Mouse (Mus musculus): ENCODE data around the gene Rbms3.

Rbms3 gene

DNA sequence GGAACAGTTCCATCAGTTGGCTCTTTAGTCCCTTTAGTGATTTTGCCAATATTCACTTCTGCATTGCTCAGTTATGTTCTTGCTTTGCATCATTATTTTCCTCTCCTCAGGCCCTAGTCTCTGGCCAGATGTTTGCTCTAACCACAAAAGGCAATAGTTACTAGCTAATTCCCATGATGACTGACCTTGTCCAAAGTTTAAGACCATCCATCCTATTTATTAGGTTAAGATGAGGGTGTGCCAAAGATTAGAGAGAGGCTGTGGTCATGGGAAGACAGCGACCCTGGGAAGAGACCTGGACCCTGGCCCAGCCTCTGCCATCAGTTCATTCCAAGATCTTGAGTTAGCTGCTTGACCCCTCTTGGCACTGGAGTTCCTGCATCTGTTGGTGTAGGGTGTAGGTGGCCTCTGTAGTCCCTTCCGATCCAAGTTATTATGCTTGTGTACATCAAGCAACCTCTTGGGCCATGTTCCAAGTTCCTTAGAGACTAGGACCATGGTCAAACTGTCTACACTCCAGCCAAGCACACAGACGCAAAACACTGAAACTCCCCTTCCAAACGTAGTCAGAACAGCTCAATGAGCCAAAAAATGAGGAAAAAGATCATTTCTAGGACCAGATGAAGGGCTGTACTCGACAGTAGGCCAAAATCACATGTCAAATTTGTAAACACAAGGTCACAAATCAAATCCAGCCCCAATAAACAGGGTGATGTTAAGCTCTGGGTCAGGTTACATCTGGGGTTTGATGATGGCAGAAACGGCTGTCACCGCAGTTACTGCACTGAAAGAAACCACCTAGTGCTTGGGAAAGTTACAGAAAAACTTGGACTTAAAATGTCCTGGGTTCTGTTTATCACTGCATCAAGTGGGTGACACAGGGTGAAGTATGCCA, 782.2 kb downstream of the Rbms3 start:
- no peak for DNase-seq (ENCODE audit: low spot score in 2 of 2)

DNA sequence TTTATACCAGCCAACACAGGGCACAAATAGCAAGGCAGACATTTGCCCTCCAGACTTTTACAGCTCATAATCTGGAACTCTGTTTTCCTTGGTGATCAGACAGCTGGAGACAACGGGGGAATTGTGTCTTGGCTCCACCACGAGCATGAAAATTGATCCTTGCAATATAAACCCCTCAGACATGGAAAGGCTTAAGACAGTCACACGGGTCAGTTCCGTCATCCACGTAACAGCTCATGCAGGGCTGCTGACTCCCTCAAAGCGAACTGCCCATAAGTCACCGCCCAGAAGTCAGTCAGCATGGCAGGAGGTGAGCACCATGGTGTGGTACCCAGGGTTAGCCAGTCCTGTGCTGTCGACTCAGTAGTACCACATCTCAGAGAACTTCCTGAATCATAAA, 794.8 kb downstream of the Rbms3 start:
- DNase-seq (ENCODE audit: low spot score in 2 of 2): no peak

DNA sequence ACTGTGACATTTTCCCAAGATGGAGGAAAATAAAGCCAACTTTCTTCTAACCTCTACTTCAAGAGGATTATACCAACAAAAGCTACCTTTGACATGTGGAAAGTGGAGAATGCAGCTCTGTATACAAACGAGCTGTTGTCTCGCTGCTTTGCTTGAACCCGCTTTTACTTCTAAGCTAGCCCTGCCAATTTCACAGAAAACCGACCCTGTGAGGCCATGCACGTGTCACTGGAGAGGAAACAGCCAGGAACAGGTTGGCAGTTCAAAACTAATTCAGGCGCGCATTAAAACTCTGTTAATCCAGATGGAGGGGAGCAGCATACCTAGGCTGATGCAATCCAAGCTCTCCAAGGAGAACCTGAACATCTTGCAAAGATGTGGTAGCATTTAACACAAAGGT, 796.0 kb downstream of the Rbms3 start:
- DNase-seq (ENCODE audit: low spot score in 2 of 2): no peak

DNA sequence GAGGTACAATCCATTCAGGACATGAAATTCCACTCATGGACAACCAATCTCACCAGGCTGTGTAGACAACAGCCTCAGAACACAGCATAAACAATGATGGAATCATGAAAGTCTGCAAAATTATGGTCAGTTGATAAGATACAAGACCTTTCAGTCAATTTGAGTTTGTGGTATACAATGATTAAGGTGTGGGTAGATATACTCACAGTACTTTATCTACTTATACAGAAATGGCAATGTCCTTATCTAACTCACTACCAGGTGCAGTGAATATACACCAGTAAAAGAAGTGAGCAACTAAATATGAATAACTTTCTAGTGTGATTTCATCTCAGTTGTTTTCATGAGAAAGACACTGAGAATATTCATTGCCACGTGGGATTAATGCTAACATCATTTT, 796.9 kb downstream of the Rbms3 start:
- no peak for DNase-seq (ENCODE audit: low spot score in 2 of 2)

DNA sequence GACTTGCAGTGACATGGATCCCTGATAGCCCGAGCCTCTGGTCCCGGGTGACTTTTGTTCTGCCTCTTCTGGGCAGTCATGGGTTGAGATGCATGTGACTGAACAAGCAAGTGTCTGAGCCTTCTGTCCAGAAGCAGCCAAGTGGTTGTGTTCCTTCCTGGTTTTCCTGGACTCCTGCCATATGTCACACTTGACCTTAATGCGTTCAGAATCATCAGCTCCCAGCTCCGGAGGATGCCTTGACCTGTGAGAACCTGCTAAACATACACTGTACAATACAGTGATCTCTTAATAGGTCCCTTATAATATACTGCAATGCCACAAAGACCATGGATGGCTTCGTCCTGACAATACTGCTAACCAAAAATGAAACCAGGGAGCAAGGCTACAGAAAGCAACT, 798.3 kb downstream of the Rbms3 start:
- DNase-seq (ENCODE audit: low spot score in 2 of 2): no peak

DNA sequence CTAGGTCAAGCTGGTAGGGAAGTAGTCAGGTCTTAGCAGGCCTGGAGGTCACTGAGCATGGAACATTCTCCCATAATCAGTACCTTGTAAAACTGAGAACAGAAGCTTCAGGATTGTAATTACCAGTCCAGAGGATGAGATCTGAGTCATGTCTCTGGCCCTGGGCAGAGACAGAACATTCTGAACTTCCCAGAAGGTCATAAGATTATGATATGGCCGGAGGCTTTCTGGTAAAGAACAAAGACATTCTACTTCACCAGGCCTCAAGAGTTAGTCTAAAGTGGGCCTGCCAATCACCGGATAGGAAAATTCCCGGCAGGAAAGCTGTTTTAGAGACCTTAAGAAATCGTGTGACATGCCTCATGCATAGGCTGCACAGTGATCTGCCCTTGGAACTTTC, 799.8 kb downstream of the Rbms3 start:
- no peak for DNase-seq (ENCODE audit: low spot score in 2 of 2)

DNA sequence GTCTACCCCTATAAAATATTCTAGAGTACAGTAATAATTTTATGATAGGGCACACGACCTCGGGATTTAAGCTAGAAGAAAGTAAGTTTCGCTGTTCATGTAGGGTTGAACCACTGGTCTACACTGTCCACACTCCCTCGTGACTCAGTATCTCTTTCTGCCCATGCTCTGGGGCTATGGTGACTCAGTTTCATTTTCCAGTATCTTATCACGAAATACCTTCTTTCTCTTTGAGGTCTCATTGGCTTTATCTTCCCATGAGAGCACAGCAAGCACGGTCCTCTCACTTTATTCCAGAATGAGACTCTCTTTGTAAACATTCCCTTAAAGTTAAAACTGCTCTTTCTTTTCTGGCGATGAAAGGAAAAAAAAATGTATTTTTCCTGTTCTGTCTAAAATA, 808.1 kb downstream of the Rbms3 start:
- DNase-seq (ENCODE audit: low spot score in 2 of 2): no peak

DNA sequence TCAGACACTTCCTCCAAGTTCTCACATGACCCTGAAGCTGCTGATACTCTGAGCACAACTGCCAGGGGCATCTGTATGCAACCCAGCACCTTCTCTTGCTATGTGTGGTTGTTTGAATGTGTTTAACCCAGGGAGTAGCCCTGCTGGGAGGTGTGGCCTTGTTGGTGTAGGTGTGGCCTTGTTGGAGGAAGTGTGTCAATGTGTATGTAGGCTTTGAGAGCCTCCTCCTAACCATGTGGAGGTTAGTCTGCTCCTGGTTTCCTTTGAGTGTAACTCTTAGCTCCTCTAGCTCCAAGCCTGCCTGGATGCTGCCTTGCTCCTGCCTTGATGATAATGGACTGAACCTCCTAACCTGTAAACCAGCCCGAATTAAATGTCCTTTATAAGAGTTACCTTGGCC, 812.5 kb downstream of the Rbms3 start:
- no peak for DNase-seq (ENCODE audit: low spot score in 2 of 2)

DNA sequence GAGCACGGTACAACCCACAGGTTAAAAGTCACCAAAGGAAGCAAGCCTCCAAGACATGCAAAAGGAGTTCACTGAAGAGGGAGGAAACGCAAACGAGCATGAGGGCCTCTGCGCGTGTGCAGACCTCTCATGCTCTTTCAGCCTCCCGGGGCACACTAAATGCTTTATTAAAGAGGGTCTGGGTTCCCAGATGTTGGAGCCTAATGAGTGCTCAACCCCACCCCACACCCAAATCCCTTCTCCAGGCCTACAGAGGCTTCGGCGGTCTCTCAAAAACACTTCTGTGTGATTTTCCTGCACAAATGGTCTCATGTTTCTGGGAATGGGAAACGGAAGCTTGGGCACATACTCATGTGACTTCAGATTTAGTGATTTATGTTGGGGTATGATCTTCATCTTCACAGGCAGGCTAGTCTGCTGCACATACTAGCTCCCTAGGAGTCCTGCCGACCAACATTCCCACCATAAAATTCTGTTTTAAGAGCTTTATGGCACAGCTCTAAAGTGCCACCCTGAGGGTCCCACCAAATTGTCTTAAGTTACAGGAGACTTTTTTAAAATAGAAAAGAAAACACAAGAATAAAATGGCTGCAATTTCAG, 815.1 kb downstream of the Rbms3 start:
- DNase-seq (ENCODE audit: low spot score in 2 of 2): no peak

DNA sequence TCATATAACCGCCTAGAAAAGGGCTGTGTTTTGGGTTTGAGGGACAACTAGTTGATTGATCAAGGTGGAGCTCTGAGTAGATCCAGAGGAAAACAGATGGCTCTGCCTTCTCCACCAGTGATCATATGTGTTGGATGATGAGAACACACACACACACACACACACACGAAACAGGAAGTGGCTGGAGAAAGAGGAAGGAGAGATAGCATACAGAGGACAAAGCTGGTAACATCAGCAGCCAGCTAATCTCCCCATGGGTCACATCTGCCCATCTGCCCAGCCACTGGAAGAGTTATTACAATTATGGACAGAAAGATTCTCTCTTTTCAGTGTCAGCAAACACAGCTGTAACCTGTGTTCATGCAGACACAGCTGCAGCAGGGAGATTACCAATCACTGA, 816.3 kb downstream of the Rbms3 start:
- DNase-seq (ENCODE audit: low spot score in 2 of 2): no peak

DNA sequence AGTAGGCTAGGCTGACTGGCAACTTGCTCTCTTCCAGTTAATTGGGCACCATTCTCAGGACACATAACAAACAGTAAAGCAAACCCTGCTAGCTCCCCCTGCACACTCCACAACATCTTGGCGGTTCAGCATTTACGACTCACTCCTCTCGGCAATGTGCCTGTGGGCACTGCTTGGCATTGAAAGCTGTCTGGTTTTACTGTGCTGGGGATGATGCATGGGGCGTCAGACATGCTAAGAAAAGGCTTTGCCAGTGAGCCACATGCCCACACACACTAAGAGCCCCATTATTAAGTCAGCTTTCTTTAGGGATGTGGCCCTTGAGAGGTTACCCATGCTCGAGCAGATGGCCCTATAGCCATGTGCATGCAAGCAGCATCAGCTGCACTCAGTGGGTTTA, 820.5 kb downstream of the Rbms3 start:
- no peak for DNase-seq (ENCODE audit: low spot score in 2 of 2)

DNA sequence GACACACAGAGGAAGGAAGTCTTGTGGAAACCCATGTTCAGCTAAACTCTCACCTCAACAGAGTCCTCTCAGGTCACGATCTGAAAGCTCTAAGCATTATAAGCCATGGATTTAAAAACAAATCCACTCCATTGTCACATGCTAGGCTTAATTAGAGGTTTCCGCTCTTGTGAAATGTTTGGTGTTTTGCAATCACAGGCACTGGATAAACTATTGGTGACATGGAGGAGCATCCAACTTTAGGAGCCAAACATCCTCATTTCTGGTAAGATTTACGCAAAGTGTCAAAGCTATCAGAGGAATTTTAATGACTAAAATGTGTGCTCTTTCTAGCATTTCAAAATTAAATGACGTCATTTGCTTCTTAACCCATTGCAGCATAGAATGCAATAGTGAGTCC, 821.3 kb downstream of the Rbms3 start:
- DNase-seq (ENCODE audit: low spot score in 2 of 2): no peak

DNA sequence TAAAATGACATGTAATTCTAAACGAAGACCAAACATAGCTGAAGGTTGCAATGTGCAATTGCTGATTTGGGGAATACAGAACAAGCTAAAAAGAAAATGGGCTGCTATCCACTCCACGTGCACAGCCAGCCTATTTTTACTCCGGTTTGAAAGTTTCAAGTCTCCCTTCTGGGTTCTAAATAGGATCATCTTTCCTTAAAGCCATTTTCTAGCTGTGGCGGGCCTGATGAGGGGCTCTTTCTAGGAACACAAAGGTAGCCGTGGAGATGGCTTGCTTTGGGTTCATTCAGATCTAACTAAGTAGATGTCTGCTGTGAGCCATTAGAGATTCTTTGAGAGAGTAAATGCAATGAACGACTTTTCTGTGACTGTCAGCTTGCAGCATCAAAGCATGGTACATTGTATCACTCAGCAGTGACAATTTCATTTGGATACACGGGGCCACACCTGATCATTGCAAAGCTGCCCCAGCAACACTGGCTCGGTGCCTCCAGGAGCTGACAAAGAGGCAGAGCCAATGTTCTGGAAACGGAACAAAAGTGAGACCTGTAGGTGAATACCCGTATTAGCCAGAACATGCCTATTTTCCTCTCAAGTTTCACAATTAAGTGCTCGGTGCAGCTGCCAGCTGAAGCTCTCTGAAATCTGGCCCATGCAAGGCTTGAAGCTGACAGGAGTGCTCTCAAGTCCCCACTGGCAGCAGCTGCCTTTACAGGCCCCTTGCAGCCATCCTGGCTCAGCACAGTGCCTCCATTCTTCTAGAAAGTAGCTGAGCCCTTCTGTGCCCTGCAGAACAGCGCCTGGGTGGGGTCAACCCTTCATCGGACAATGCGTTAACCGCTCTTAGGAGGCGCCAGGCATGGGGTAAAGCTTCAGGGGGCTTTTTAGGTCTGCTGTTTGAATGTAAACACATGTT, 822.3 kb downstream of the Rbms3 start:
- DNase-seq (ENCODE audit: low spot score in 2 of 2): peak in 1 of 2 experiments; percentile 4

DNA sequence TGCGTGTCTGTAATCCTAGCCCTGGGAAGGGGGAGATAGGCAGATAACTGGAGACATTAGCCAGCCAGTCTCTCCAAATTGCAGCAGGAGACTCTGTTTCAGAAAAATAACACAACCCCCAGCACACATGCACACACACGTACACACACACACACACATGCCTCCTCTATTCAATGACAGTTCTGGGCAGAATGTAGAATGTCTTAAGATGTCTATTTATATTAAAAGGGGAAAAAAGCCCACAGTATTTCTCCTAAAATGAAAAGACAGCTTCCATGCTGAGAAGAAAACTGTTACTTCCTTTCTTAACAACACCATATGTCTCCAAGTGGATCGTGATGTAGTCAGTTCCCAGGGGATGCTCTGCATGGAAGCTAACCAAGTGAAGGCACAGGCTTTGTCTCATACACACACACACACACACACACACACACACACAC, 826.4 kb downstream of the Rbms3 start:
- peak in 1 of 2 experiments; percentile 10 for DNase-seq (ENCODE audit: low spot score in 2 of 2)

DNA sequence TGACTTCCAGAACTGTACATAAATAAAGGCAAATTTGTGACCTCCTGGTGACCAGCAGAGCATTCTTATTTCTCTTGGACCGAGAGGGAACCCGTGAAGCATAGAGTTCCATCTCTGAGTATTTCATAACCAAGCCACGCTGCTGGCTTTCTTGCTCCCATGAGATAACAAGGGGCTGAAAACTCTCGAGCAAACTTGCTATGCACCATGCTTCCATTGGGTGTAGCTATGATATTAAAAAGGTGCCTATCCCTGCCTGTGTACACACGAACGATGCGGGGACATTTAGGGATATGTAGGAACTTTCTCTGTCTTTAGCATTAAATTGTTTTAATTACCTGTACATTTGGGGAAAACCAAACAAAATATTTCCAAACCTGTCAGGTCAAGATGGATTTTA, 827.1 kb downstream of the Rbms3 start:
- DNase-seq (ENCODE audit: low spot score in 2 of 2): peak; percentile 14 to 19

DNA sequence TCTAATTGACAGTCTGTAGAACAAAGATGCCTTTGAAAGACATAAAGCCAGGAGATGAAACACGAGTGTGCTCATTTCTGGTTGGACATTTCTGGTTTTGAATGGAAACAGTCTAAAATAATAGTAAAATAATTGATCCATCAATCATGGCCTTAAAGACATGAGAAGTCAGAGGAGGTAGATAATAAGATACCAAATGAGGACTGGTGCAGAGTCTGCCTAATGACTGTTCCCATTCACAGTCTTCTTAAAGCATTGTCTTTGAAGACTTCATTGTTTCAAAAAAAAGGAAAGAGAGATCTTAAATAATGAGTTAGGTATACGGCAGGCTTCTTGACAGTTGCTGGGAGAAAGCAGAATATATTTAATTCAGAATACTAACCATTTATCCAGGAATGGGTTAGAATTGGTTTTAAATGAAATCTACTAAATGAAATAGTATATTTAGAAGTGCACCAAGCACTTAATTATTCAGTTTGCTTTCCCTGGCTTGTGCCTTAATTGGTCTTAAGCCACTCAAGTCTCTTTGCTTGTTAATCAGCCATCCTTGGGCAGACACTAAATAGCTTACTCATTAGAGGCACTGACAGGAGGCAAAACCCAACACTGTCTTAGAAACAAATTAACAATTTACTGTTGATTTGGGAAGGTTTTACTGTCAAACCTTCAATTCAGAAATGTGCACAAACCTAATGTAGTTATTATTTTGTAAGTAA, 834.3 kb downstream of the Rbms3 start:
- no peak for DNase-seq (ENCODE audit: low spot score in 2 of 2)

DNA sequence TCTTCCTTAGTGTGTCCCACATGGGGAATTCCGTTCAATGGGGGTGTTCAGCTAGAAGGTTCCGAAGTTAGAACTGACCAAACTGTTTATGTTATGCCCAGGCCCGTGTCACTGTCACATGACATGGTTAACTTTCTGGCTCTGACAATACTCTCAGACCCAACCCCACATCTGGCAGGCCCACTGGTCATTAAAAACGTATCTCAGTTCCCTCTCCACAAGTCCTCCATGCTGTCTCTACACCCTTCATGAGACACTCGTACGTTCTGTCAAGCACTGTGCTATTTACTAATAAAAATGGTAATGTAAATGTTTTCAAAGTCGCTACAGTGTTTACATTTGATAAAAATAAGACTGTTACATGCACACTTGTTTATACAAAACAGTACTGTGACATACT, 837.9 kb downstream of the Rbms3 start:
- DNase-seq (ENCODE audit: low spot score in 2 of 2): no peak

DNA sequence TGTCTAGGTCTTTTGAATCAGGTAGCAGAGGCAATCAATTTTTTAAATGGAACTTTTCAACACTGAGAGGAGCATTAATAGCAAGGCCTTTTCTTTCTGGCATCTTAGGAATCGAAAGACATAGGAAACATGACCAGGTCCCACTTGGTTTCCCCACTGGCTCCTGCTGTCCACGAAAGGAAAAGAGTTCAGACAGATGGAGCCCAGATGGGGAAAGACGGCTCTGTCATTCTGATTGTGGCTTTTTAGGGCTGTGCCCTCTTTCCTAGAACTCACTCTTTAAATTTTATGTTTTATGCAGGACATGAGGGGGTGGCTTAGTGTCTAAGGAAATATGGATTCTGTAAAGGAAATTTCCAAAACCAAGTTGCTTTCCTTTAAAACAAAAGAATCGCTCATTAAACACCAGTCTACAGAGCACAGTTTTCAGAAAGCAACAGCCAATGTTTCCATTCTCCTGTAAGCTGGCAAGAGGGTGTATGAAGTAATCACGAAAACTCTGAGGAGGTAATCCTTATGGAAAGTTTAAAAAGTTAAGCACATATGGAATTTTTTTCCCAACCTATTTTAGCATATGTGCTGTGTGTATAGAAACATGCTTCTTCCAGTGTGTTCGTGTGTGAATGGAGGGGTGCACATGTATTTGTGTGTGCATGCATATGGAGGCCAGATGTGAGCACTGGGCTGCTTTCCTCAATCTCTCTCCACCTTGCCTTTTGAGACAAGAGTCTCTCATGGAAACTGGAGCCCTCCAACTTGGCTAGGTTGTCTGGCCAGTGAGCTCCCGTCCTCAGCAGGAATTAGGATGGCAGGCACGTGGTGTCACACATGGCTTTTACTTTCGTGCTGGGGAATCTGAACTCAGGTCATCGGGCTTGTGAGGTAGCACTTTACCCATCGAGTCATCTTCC, 843.3 kb downstream of the Rbms3 start:
- DNase-seq (ENCODE audit: low spot score in 2 of 2): no peak

DNA sequence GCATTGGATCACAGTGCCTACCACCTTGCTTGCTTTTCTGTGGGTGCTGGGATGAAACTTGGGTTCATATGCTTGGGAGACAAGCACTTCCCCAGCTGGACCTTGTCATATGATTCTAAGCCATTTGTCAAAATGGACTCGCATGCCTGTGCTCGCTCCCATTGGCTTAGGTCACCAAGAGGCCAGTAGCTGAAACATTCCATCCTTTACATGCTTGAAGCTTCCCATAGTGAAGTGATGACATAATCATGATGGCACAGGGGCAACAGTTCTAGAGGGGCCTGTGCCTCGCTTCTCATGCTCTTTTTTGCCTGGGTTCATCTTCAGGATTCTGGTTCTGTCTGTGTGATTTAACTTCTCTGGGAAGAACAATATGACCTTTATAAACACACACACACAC, 857.9 kb downstream of the Rbms3 start:
- DNase-seq (ENCODE audit: low spot score in 2 of 2): no peak

DNA sequence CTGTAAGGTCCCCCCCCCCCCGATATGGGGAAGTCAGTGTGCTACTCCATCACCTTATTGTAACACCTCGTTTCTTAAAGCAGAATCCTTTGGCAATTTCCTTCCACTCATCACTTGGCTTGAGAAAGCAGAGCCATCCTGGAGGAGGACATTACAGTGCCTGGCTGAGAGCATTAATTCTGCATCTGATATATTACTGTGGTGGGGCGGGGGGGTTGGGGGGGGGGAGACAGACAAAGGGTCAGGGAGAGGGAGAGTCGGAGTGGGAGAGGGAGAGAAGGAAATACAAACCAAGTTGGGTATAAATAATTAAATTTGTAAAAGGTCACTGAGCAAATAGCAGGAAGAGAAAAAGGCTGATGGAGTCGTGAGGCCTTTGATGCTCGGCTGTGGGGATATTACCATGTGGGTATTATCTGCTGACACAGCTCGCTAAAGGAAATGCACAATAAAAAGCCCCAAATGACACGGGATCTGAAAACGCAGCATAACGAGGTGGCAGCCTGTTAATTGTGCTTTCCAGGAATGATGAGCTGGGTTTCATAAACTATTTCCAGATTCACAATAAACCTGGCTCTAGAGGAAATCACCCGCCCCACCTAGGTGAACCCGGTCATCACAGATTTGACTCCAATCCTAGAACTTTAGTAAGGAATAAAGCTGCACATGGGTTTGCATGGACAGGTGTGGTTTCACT, 860.2 kb downstream of the Rbms3 start:
- DNase-seq (ENCODE audit: low spot score in 2 of 2): no peak

Data from right cerebral cortex, adult 2 months (tissue).